Mouse (Mus musculus): ENCODE data around the gene Dusp13.

DNA sequence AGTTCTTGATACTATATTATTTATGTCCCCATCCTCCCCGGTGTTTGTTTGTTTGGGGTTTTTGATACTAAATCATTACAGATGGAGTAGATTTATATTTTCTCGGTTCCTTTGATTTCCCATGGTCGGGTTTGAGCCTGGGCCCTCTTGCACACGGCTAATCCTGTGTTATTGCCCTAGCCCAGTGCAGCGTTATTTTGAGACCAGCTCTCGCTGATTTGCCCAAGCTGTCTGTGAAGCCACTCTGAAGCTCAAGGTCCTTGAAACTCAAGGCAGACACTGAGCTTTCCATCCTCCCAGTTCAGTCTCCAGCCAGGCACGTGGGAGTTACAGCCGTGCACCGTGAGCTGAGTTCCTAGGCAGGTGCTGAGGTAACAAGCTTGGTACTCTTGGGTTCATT, 10.6 kb upstream of the Dusp13 start:
- no peak for TF ChIP-seq CTCF (conservative IDR thresholded peaks at IDR 0.05; ENCODE audit: low read length)
- no peak for TF ChIP-seq NANOG (IDR thresholded peaks at IDR 0.05; ENCODE audit: borderline replicate concordance, low read length)
